Mouse (Mus musculus) limb, embryonic 14.5 days (tissue): Measurements from ENCODE around the gene Pax8. TPM values are rescaled to one million over a fixed set of nuclear protein-coding genes. Genes with fewer than 3 reads are reported as not detected.

ENCODE experiments used
- ATAC-seq: fragments of 200-750 bp; cut with Nextera tagmentation; 2 replicates; pipeline ENCODE4 v1.8.0; 2017; ENCODE audit warnings: low read depth, moderate number of reproducible peaks, moderate TSS enrichment; ENCODE audit not compliant: low FRiP score
- DNase-seq: peaks from one replicate; pipeline ENCODE4 v3.0.0-alpha.2; 2015; ENCODE audit warnings: low spot score
- H3K27ac ChIP-seq: fragments of 300-500 bp; sonication (generic); replicated peaks from 2 replicates; pipeline ENCODE4 v1.5.1; 2014; ENCODE audit warnings: low read depth, mild to moderate bottlenecking, low read length, moderate library complexity, mixed read lengths
- H3K27me3 ChIP-seq: fragments of 300-500 bp; sonication (generic); 2 replicates; pipeline ENCODE4 v1.6.1; 2014; ENCODE audit warnings: low read length, mixed read lengths; ENCODE audit not compliant: control insufficient read depth, insufficient read depth
- H3K36me3 ChIP-seq: fragments of 300-500 bp; sonication (generic); 2 replicates; pipeline ENCODE4 v1.6.1; 2014; ENCODE audit warnings: mild to moderate bottlenecking, low read length, moderate library complexity, mixed read lengths; ENCODE audit not compliant: control insufficient read depth, insufficient read depth
- H3K4me1 ChIP-seq: fragments of 300-500 bp; sonication (generic); 2 replicates; pipeline ENCODE4 v1.6.1; 2014; ENCODE audit warnings: antibody characterized with exemption, low read length, mixed read lengths; ENCODE audit not compliant: control insufficient read depth, insufficient read depth
- H3K4me2 ChIP-seq: fragments of 300-500 bp; sonication (generic); replicated peaks from 2 replicates; pipeline ENCODE4 v1.6.1; 2014; ENCODE audit warnings: low read depth, mild to moderate bottlenecking, low read length, moderate library complexity; ENCODE audit not compliant: severe bottlenecking
- H3K4me3 ChIP-seq: fragments of 300-500 bp; sonication (generic); replicated peaks from 2 replicates; pipeline ENCODE4 v1.5.1; 2014; ENCODE audit warnings: low read length
- H3K9ac ChIP-seq: fragments of 300-500 bp; sonication (generic); 2 replicates; pipeline ENCODE4 v1.6.1; 2014; ENCODE audit warnings: mild to moderate bottlenecking, low read depth, low read length, moderate library complexity; ENCODE audit not compliant: severe bottlenecking
- H3K9me3 ChIP-seq: fragments of 300-500 bp; sonication (generic); 2 replicates; pipeline ENCODE4 v1.6.1; 2016; ENCODE audit warnings: low read length; ENCODE audit not compliant: control insufficient read depth
- POLR2A ChIP-seq: fragments of 200-500 bp; IDR thresholded peaks from 2 replicates; pipeline ENCODE4 v1.8.0; 2012; ENCODE audit warnings: inconsistent platforms, mild to moderate bottlenecking, moderate library complexity, borderline replicate concordance; ENCODE audit not compliant: insufficient read depth, insufficient read length; ENCODE audit errors: extremely low read depth
- WGBS: fragments of 180-500 bp; shearing (Covaris S2); extraction: QIAGEN DNeasy Blood & Tissue Kit; methylation state at CpG from one replicate; pipeline ENCODE4 v1.1.7; 2014; 5-methylcytosine and 5-hydroxymethylcytosine counted together
- polyA plus RNA-seq, 2 experiments: library from polyadenylated mRNA; depleted of rRNA in 1 of 2; stranded (reverse) in 1 of 2; unstranded in 1 of 2; fragments of >200 nt; fragmentation: Nextera tagmentation in 1 of 2; extraction: Ambion mirVana in 1 of 2; gene quantifications; 2 replicates each; pipeline versions ENCODE4 v1.2.1 to v1.2.3; 2012 to 2014

The Pax8 gene
- polyA plus RNA-seq (2012; rRNA removed) (0.12 TPM in 1 of 2 replicates, not detected in the other), polyA plus RNA-seq (2014; fragmentation: Nextera tagmentation; extraction: Ambion mirVana) (not detected in 2 replicates)

GRCm38 (mm10) chr2:24475420-24475819 is at the start of gene Pax8:
Gene Pax8, minus strand, starts transcription at chr2:24475599.
- DNase-seq: no peak
- no peak for TF ChIP-seq POLR2A
- Histone ChIP-seq H3K27me3 (peaks cover 62% of the 10 kb centered on the region), H3K4me2 (no peak within 1 kb of the TSS), H3K9ac (no peak within 1 kb of the TSS), H3K4me1 (no peaks in the 10 kb centered on the region), H3K36me3 (no peaks in the 10 kb centered on the region), H3K27ac (no peak within 1 kb of the TSS), H3K4me3 (no peak within 1 kb of the TSS), H3K9me3 (no peaks in the 10 kb centered on the region)
- 14% methylated on average over 9 of the region's 9 CpGs for WGBS
- no peak for ATAC-seq

- Histone ChIP-seq H3K27ac (no peak overlapping the region; the same call in 1 of the 2 replicates), H3K9me3 (no peaks in the 10 kb centered on the region), H3K4me1 (no peaks in the 10 kb centered on the region), H3K4me2 (peak overlapping the region; percentile 80), H3K36me3 (no peaks in the 10 kb centered on the region), H3K9ac (peak overlapping the region; percentile 58), H3K27me3 (no peaks in the 10 kb centered on the region), H3K4me3 (peak overlapping the region; percentile 44)
- ATAC-seq (peak; percentile 92), DNase-seq (peak; percentile 62)
- 0 out of 2 replicates have a peak, but pooled peaks have one; percentile 20 for TF ChIP-seq POLR2A
- under 1% methylated on average over 32 of the region's 33 CpGs for WGBS
These were observed 46.2 kb upstream of the Pax8 start for GRCm38 (mm10) chr2:24521430-24522226.

- ATAC-seq (no peak), DNase-seq (no peak)
- Histone ChIP-seq H3K27ac (no peak overlapping the region), H3K36me3 (no peaks in the 10 kb centered on the region), H3K9ac (peak overlapping the region; percentile 58), H3K4me3 (peak overlapping the region; percentile 44), H3K9me3 (no peaks in the 10 kb centered on the region), H3K4me1 (no peaks in the 10 kb centered on the region), H3K27me3 (no peaks in the 10 kb centered on the region), H3K4me2 (peak overlapping the region; percentile 80)
- TF ChIP-seq POLR2A: no peak
- 28% methylated on average over 8 of the region's 9 CpGs for WGBS
These were observed 45.3 kb upstream of the Pax8 start for GRCm38 (mm10) chr2:24520576-24521272.

GRCm38 (mm10) chr2:24516946-24517345 is 41.5 kb upstream of the Pax8 start:
- no peak for ATAC-seq
- Histone ChIP-seq H3K27ac (no peak overlapping the region), H3K36me3 (no peaks in the 10 kb centered on the region), H3K4me1 (no peaks in the 10 kb centered on the region), H3K4me2 (no peak overlapping the region), H3K4me3 (no peak overlapping the region), H3K27me3 (no peaks in the 10 kb centered on the region), H3K9me3 (no peaks in the 10 kb centered on the region), H3K9ac (no peak overlapping the region)
- no peak for TF ChIP-seq POLR2A
- DNase-seq: no peak
- 81% methylated on average over 3 of the region's 3 CpGs for WGBS

- no peak overlapping the region for H3K27ac ChIP-seq
- WGBS: 82% methylated on average over 3 of the region's 3 CpGs
- no peaks in the 10 kb centered on the region for H3K36me3 ChIP-seq
- TF ChIP-seq POLR2A: no peak
- ATAC-seq (no peak), DNase-seq (no peak)
- H3K27me3 ChIP-seq: no peaks in the 10 kb centered on the region
- H3K9me3 ChIP-seq: no peaks in the 10 kb centered on the region
- H3K4me1 ChIP-seq: no peaks in the 10 kb centered on the region
- H3K9ac ChIP-seq: no peak overlapping the region
- no peak overlapping the region for H3K4me2 ChIP-seq
- no peak overlapping the region for H3K4me3 ChIP-seq
These were observed 32.0 kb upstream of the Pax8 start for GRCm38 (mm10) chr2:24507359-24507758.
